Mouse (Mus musculus) hindbrain, embryonic 16.5 days (tissue): ENCODE measurements around the gene Atox1. TPM values are rescaled to one million over a fixed set of nuclear protein-coding genes. Genes with fewer than 3 reads are reported as not detected.

ENCODE experiments used
- ATAC-seq: fragments of 200-750 bp; cut with Nextera tagmentation; 2 replicates; pipeline ENCODE4 v1.8.0; 2017; ENCODE audit warnings: moderate TSS enrichment, moderate library complexity
- H3K27ac ChIP-seq: fragments of 300-500 bp; sonication (generic); 2 replicates; pipeline ENCODE4 v1.5.1; 2014; ENCODE audit warnings: low read depth, mild to moderate bottlenecking, control low read depth, low read length, moderate library complexity
- H3K27me3 ChIP-seq: fragments of 300-500 bp; sonication (generic); replicated peaks from 2 replicates; pipeline ENCODE4 v1.6.1; 2014; ENCODE audit warnings: low read length; ENCODE audit not compliant: control insufficient read depth, insufficient read depth
- H3K36me3 ChIP-seq: fragments of 300-500 bp; sonication (generic); 2 replicates; pipeline ENCODE4 v1.6.1; 2014; ENCODE audit warnings: mild to moderate bottlenecking, low read length, moderate library complexity, mixed read lengths; ENCODE audit not compliant: control insufficient read depth, insufficient read depth
- H3K4me1 ChIP-seq: fragments of 300-500 bp; sonication (generic); 2 replicates; pipeline ENCODE4 v1.6.1; 2014; ENCODE audit warnings: low read depth, low read length; ENCODE audit not compliant: control insufficient read depth, insufficient read depth
- H3K4me2 ChIP-seq: fragments of 300-500 bp; sonication (generic); 2 replicates; pipeline ENCODE4 v1.6.1; 2014; ENCODE audit warnings: mild to moderate bottlenecking, low read length, control low read depth, moderate library complexity
- H3K4me3 ChIP-seq: fragments of 300-500 bp; sonication (generic); 2 replicates; pipeline ENCODE4 v1.5.1; 2014; ENCODE audit warnings: mild to moderate bottlenecking, low read length, control low read depth, moderate library complexity
- H3K9ac ChIP-seq: fragments of 300-500 bp; sonication (generic); 2 replicates; pipeline ENCODE4 v1.6.1; 2014; ENCODE audit warnings: low read depth, mild to moderate bottlenecking, control low read depth, low read length, moderate library complexity
- H3K9me3 ChIP-seq: fragments of 300-500 bp; sonication (generic); 2 replicates; pipeline ENCODE4 v1.6.1; 2014; ENCODE audit warnings: mild to moderate bottlenecking, low read length, moderate library complexity; ENCODE audit not compliant: control insufficient read depth
- WGBS: fragments of 180-500 bp; shearing (Covaris S2); extraction: QIAGEN DNeasy Blood & Tissue Kit; methylation state at CpG from one replicate; pipeline ENCODE4 v1.1.7; 2014; 5-methylcytosine and 5-hydroxymethylcytosine counted together
- polyA plus RNA-seq: library from polyadenylated mRNA; unstranded; fragments of >200 nt; fragmentation: Nextera tagmentation; extraction: Ambion mirVana; gene quantifications from 2 replicates; pipeline ENCODE4 v1.2.1, GENCODE M21; 2015

The Atox1 gene
- polyA plus RNA-seq, 1 experiment from 2014 or later: 264 TPM

- Histone ChIP-seq H3K9me3 (no peaks in the 10 kb centered on the region), H3K36me3 (no peaks in the 10 kb centered on the region), H3K4me1 (peaks cover 7% of the 10 kb centered on the region), H3K4me3 (no peak overlapping the region), H3K4me2 (no peak overlapping the region), H3K27ac (no peak overlapping the region), H3K27me3 (no peaks in the 10 kb centered on the region), H3K9ac (no peak overlapping the region)
- 91% methylated on average over 10 of the region's 10 CpGs for WGBS
- no peak for ATAC-seq
Observed at GRCm38 (mm10) chr11:55412680-55413415, 48.2 kb downstream of the Atox1 start.

- H3K27ac ChIP-seq: no peak overlapping the region
- no peaks in the 10 kb centered on the region for H3K27me3 ChIP-seq
- no peak for ATAC-seq
- H3K4me2 ChIP-seq: no peak overlapping the region
- 78% methylated on average over 7 of the region's 7 CpGs for WGBS
- H3K9me3 ChIP-seq: no peaks in the 10 kb centered on the region
- H3K4me1 ChIP-seq: 0 out of 2 replicates have a peak, but pooled peaks cover 3% of the 10 kb centered on the region
- H3K4me3 ChIP-seq: no peak overlapping the region
- H3K36me3 ChIP-seq: no peaks in the 10 kb centered on the region
- H3K9ac ChIP-seq: no peak overlapping the region
Observed at GRCm38 (mm10) chr11:55412034-55412433, 49.0 kb downstream of the Atox1 start.

DNA sequence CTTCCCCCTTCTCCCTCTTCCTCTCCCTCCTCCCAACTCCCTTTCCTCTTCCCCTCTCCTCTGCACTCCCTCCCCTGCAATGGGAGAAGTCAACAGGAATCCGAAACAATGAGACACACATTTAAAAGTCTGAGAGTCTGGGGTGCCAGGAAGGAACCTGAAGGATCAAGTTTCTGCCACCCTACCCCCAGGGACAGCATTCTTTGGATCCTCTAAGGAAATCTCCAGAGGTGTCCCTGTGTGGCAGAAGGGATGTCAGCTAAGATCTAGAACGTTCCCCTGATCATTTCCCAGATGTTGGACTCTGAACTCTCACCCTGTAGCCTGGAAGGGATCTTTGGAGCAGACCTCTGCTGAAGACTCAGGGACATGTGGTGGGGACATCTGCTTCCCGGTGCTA lies 50.5 kb downstream of the Atox1 start:
- ATAC-seq: no peak
- WGBS: 74% methylated on average over 3 of the region's 3 CpGs
- no peaks in the 10 kb centered on the region for H3K9me3 ChIP-seq
- H3K36me3 ChIP-seq: no peaks in the 10 kb centered on the region
- H3K27ac ChIP-seq: no peak overlapping the region
- no peak overlapping the region for H3K4me2 ChIP-seq
- no peak overlapping the region for H3K9ac ChIP-seq
- H3K4me3 ChIP-seq: no peak overlapping the region
- no peaks in the 10 kb centered on the region for H3K27me3 ChIP-seq
- H3K4me1 ChIP-seq: 0 out of 2 replicates have a peak, but pooled peaks cover 3% of the 10 kb centered on the region

DNA sequence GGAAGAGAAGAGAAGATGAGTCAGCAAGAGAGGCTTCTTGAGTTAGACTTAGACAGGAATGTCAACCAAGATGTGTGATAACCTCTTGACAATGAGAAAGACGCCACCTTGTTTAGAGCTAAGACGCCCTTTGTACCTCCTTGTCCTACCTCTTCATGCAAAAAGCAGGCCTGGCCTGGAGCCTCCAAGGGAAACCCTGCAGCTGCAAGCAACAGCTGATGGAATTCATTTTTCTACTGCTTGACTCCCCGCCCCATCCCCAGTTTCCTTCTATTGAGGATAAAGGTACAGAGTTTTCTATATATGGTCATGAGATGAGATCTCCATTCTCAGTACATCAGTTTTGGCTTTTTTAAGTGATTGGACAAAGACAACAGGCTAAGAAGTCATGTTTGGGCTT lies 51.0 kb downstream of the Atox1 start:
- WGBS: 91% methylated on average over 3 of the region's 3 CpGs
- no peak for ATAC-seq
- H3K4me2 ChIP-seq: no peak overlapping the region
- H3K4me3 ChIP-seq: no peak overlapping the region
- no peaks in the 10 kb centered on the region for H3K27me3 ChIP-seq
- H3K9me3 ChIP-seq: no peaks in the 10 kb centered on the region
- H3K36me3 ChIP-seq: no peaks in the 10 kb centered on the region
- H3K27ac ChIP-seq: no peak overlapping the region
- 0 out of 2 replicates have a peak, but pooled peaks cover 3% of the 10 kb centered on the region for H3K4me1 ChIP-seq
- no peak overlapping the region for H3K9ac ChIP-seq

- WGBS: 92% methylated on average over 4 of the region's 4 CpGs
- Histone ChIP-seq H3K4me2 (no peak overlapping the region), H3K9me3 (no peaks in the 10 kb centered on the region), H3K36me3 (no peaks in the 10 kb centered on the region), H3K27ac (no peak overlapping the region), H3K4me3 (no peak overlapping the region), H3K9ac (no peak overlapping the region), H3K4me1 (0 out of 2 replicates have a peak, but pooled peaks cover under 1% of the 10 kb centered on the region), H3K27me3 (no peaks in the 10 kb centered on the region)
- ATAC-seq: no peak
Observed at GRCm38 (mm10) chr11:55407133-55407532, 53.9 kb downstream of the Atox1 start.

- no peak overlapping the region for H3K4me2 ChIP-seq
- 75% methylated on average over 8 of the region's 8 CpGs for whole genome bisulfite sequencing
- H3K9ac ChIP-seq: no peak overlapping the region
- no peak overlapping the region for H3K4me3 ChIP-seq
- H3K4me1 ChIP-seq: no peaks in the 10 kb centered on the region
- H3K27me3 ChIP-seq: no peaks in the 10 kb centered on the region
- no peaks in the 10 kb centered on the region for H3K9me3 ChIP-seq
- no peak for ATAC-seq
- H3K27ac ChIP-seq: no peak overlapping the region
- no peaks in the 10 kb centered on the region for H3K36me3 ChIP-seq
Observed at GRCm38 (mm10) chr11:55405601-55406469, 55.2 kb downstream of the Atox1 start.

- Histone ChIP-seq H3K4me3 (no peak overlapping the region), H3K27me3 (no peaks in the 10 kb centered on the region), H3K27ac (no peak overlapping the region), H3K4me1 (no peaks in the 10 kb centered on the region), H3K9ac (no peak overlapping the region), H3K36me3 (no peaks in the 10 kb centered on the region), H3K4me2 (no peak overlapping the region), H3K9me3 (no peaks in the 10 kb centered on the region)
- 89% methylated on average over 9 of the region's 9 CpGs for WGBS
- ATAC-seq: no peak
Observed at GRCm38 (mm10) chr11:55404659-55405457, 56.2 kb downstream of the Atox1 start.

DNA sequence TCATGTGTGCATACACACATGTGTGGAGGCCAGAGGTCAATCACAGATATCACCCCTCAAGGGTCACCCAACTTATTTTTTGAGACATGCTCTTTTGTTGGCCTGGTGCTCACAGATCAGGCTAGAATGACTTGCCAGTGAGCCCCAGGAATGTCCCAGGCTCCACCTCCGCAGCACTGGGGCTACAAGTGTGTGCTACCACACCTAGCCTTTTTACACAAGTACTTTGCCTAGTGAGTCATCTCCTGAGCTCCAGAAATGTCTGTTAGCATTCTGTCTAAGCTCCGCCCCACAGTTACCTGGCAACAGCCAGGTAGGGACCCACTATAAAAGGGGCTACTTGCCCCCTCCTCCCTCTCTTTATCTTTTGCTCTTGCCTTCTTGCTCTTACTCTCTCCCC lies 60.2 kb downstream of the Atox1 start:
- no peaks in the 10 kb centered on the region for H3K36me3 ChIP-seq
- no peak for ATAC-seq
- no peaks in the 10 kb centered on the region for H3K9me3 ChIP-seq
- H3K4me1 ChIP-seq: no peaks in the 10 kb centered on the region
- WGBS: 89% methylated on average over 2 of the region's 2 CpGs
- no peak overlapping the region for H3K9ac ChIP-seq
- no peak overlapping the region for H3K4me2 ChIP-seq
- no peaks in the 10 kb centered on the region for H3K27me3 ChIP-seq
- no peak overlapping the region for H3K4me3 ChIP-seq
- H3K27ac ChIP-seq: no peak overlapping the region

- no peak overlapping the region for H3K4me2 ChIP-seq
- H3K27ac ChIP-seq: no peak overlapping the region
- no peaks in the 10 kb centered on the region for H3K4me1 ChIP-seq
- no peak for ATAC-seq
- WGBS: 94% methylated on average over 8 of the region's 8 CpGs
- no peaks in the 10 kb centered on the region for H3K9me3 ChIP-seq
- H3K27me3 ChIP-seq: no peaks in the 10 kb centered on the region
- no peak overlapping the region for H3K4me3 ChIP-seq
- H3K9ac ChIP-seq: no peak overlapping the region
- H3K36me3 ChIP-seq: no peaks in the 10 kb centered on the region
Observed at GRCm38 (mm10) chr11:55398371-55398770, 62.7 kb downstream of the Atox1 start.
